Comparison of ENCODE assay signal across 18 mouse cellular contexts in genomic region chr7:110100854-110101253, GRCm38 (mm10). TPM values are rescaled to one million over a fixed set of nuclear protein-coding genes. Genes with fewer than 3 reads are reported as not detected.
A peak's percentile ranks its signal among the peaks of the same experiment; 100 is the strongest.
DNase-seq lines count a peak whose midpoint lies in the region; ATAC-seq and TF ChIP-seq lines count a peak whose summit lies in the region.
"Had no signal": no experiment of that assay in that cellular context is flagged by ENCODE, and none has a peak within 500 bp of the region (broad histone marks: within the 10 kb centered on the region; RNA-seq: fewer than 3 reads in every experiment).

No protein-coding gene starts in this region.

- H3K4me1 ChIP-seq in kidney, adult 2 months (ENCODE audit: control insufficient read depth, insufficient read depth, low read length): peaks cover 24% of the 10 kb centered on the region
- H3K4me1 ChIP-seq in lung, embryonic 16.5 days (replicated peaks; ENCODE audit: control insufficient read depth, insufficient read depth, low read length): no peaks in the 10 kb centered on the region; the same call in 1 of the 2 replicates
- no peaks in the 10 kb centered on the region for H3K4me1 ChIP-seq in embryonic facial prominence, embryonic 11.5 days (ENCODE audit: control insufficient read depth, insufficient read depth, low read length)
- no peaks in the 10 kb centered on the region for H3K4me1 ChIP-seq in forebrain, embryonic 11.5 days (replicated peaks; ENCODE audit: control insufficient read depth, insufficient read depth, low read length)
- H3K4me1 ChIP-seq: hindbrain, embryonic 13.5 days had no signal

- 0 out of 2 replicates have a peak overlapping the region, but pooled peaks have one; percentile 2 for H3K4me2 ChIP-seq in lung, embryonic 16.5 days (ENCODE audit: low read depth, low read length)
- H3K4me2 ChIP-seq in embryonic facial prominence, embryonic 11.5 days (ENCODE audit: low read depth, low read length): no peak overlapping the region
- no peak overlapping the region for H3K4me2 ChIP-seq in forebrain, embryonic 11.5 days (ENCODE audit: low read depth, low read length, severe bottlenecking)
- H3K4me2 ChIP-seq: hindbrain, embryonic 13.5 days; liver, embryonic 15.5 days had no signal

- no peak overlapping the region for H3K4me3 ChIP-seq in kidney, adult 2 months (ENCODE audit: insufficient read depth, low read depth, low read length)
- no peak overlapping the region for H3K4me3 ChIP-seq in lung, embryonic 16.5 days (ENCODE audit: low read length)
- H3K4me3 ChIP-seq in embryonic facial prominence, embryonic 11.5 days (ENCODE audit: low read depth, low read length): no peak overlapping the region
- no peak overlapping the region for H3K4me3 ChIP-seq in forebrain, embryonic 11.5 days (ENCODE audit: low read depth, low read length)
- H3K4me3 ChIP-seq: heart, embryonic 10.5 days; hindbrain, embryonic 13.5 days; liver, embryonic 15.5 days had no signal

- 0 out of 2 replicates have a peak, but pooled peaks have one; percentile 34 for ATAC-seq in lung, embryonic 16.5 days (ENCODE audit: low read depth)
- no peak for ATAC-seq in embryonic facial prominence, embryonic 11.5 days (replicated peaks; ENCODE audit: insufficient number of reproducible peaks, low FRiP score, low TSS enrichment, low read depth)
- ATAC-seq in forebrain, embryonic 11.5 days (replicated peaks; ENCODE audit: low FRiP score): no peak
- ATAC-seq in megakaryocyte, adult 5-6 weeks (ENCODE audit: poor library complexity, severe bottlenecking): no peak
- ATAC-seq: activated CD4-positive, CD25-positive, alpha-beta regulatory T cell, adult 4 months; forebrain, embryonic 14.5 days; intestine, embryonic 16.5 days had no signal

- TF ChIP-seq POLR2A in kidney, adult 2 months (IDR thresholded peaks at IDR 0.05; ENCODE audit: low read depth, low read length): no peak

- TF ChIP-seq CTCF in kidney, adult 2 months (conservative IDR thresholded peaks at IDR 0.05; ENCODE audit: insufficient read depth, insufficient read length, low read depth, low read length): no peak

- H3K36me3 ChIP-seq in kidney, adult 2 months (ENCODE audit: control insufficient read depth, insufficient read depth, low read length): peaks cover 1% of the 10 kb centered on the region; the same call in 1 of the 2 replicates
- H3K36me3 ChIP-seq in lung, embryonic 16.5 days (ENCODE audit: control insufficient read depth, insufficient read depth, low read length): no peaks in the 10 kb centered on the region
- peaks cover 2% of the 10 kb centered on the region for H3K36me3 ChIP-seq in embryonic facial prominence, embryonic 11.5 days (replicated peaks; ENCODE audit: control insufficient read depth, insufficient read depth, low read depth, low read length)
- no peaks in the 10 kb centered on the region; the same call in 1 of the 2 replicates for H3K36me3 ChIP-seq in forebrain, embryonic 11.5 days (ENCODE audit: control insufficient read depth, insufficient read depth, low read length)

- H3K27me3 ChIP-seq in kidney, adult 2 months (replicated peaks; ENCODE audit: control insufficient read depth, insufficient read depth, low read length): no peaks in the 10 kb centered on the region
- H3K27me3 ChIP-seq in lung, embryonic 16.5 days (ENCODE audit: control insufficient read depth, insufficient read depth, low read depth, low read length): no peaks in the 10 kb centered on the region
- H3K27me3 ChIP-seq in embryonic facial prominence, embryonic 11.5 days (ENCODE audit: control insufficient read depth, insufficient read depth, low read length): no peaks in the 10 kb centered on the region
- no peaks in the 10 kb centered on the region for H3K27me3 ChIP-seq in forebrain, embryonic 11.5 days (ENCODE audit: control insufficient read depth, insufficient read depth, low read length)
- H3K27me3 ChIP-seq: CH12.LX; hindbrain, embryonic 13.5 days; liver, embryonic 15.5 days had no signal

- peak overlapping the region; percentile 59; the same call in 1 of the 2 replicates for H3K27ac ChIP-seq in kidney, adult 2 months (ENCODE audit: insufficient read depth, low read depth, low read length)
- peak overlapping the region; percentile 87 for H3K27ac ChIP-seq in lung, embryonic 16.5 days (ENCODE audit: low read length)
- no peak overlapping the region for H3K27ac ChIP-seq in embryonic facial prominence, embryonic 11.5 days (replicated peaks; ENCODE audit: low read depth, low read length)
- H3K27ac ChIP-seq in forebrain, embryonic 11.5 days (ENCODE audit: low read depth, low read length): no peak overlapping the region
- H3K27ac ChIP-seq: heart, embryonic 10.5 days; hindbrain, embryonic 13.5 days; liver, embryonic 15.5 days had no signal

- peak; percentile 41 for DNase-seq in kidney, adult 2 months
- no peak for DNase-seq in kidney, postnatal 25 days
- no peak for DNase-seq in lung, postnatal 4 days
- peak; percentile 47 for DNase-seq in embryonic facial prominence, embryonic 11.5 days (ENCODE audit: low spot score)
- peak; percentile 52 for DNase-seq in lung, postnatal 36 days
- no peak for DNase-seq in forebrain, embryonic 11.5 days (ENCODE audit: low spot score)
- DNase-seq: adrenal gland, postnatal 14 days; cerebellum, adult 8-10 months; heart, postnatal 10 days had no signal

- no peaks in the 10 kb centered on the region for H3K9me3 ChIP-seq in lung, embryonic 16.5 days (ENCODE audit: control insufficient read depth, low read length)
- no peaks in the 10 kb centered on the region for H3K9me3 ChIP-seq in embryonic facial prominence, embryonic 11.5 days (replicated peaks; ENCODE audit: control insufficient read depth, low read length)
- no peaks in the 10 kb centered on the region for H3K9me3 ChIP-seq in forebrain, embryonic 11.5 days (ENCODE audit: control insufficient read depth, low read length)
- H3K9me3 ChIP-seq: heart, embryonic 10.5 days; hindbrain, embryonic 13.5 days; liver, embryonic 15.5 days had no signal

- H3K9ac ChIP-seq in lung, embryonic 16.5 days (ENCODE audit: low read length): no peak overlapping the region
- no peak overlapping the region for H3K9ac ChIP-seq in embryonic facial prominence, embryonic 11.5 days (replicated peaks; ENCODE audit: low read length)
- H3K9ac ChIP-seq in forebrain, embryonic 11.5 days (ENCODE audit: low read length): no peak overlapping the region; the same call in 1 of the 2 replicates
- H3K9ac ChIP-seq: hindbrain, embryonic 13.5 days; liver, embryonic 15.5 days had no signal

- 47% methylated on average over 6 of the region's 6 CpGs for WGBS in kidney, adult 2 months
- WGBS in lung, embryonic 16.5 days: 33% methylated on average over 6 of the region's 6 CpGs
- WGBS in embryonic facial prominence, embryonic 11.5 days: 27% methylated on average over 6 of the region's 6 CpGs
- 51% methylated on average over 6 of the region's 6 CpGs for WGBS in forebrain, embryonic 11.5 days

RNA-seq across cellular contexts. Expression of gene Wee1, which starts 21.0 kb away (rescaled TPM):
- 4.0 and 4.4 TPM in 2 replicates for polyA plus RNA-seq in kidney, adult 2 months (2012; rRNA removed)
- 23.4 and 24.3 TPM in 2 replicates for polyA plus RNA-seq in lung, embryonic 16.5 days (2015; fragmentation: Nextera tagmentation; extraction: Ambion mirVana)
- 37.7 and 42.7 TPM in 2 replicates for polyA plus RNA-seq in embryonic facial prominence, embryonic 11.5 days (2014; fragmentation: Nextera tagmentation; extraction: Ambion mirVana)
- polyA plus RNA-seq in forebrain, embryonic 11.5 days (2014; fragmentation: Nextera tagmentation; extraction: Ambion mirVana): 42.3 and 45.6 TPM in 2 replicates
- total RNA-seq in megakaryocyte, adult 5-6 weeks (2015): 34.9 and 35.7 TPM in 2 replicates
- total RNA-seq in megakaryocyte, adult 5-6 weeks (2017): 17.7 and 21.5 TPM in 2 replicates

RNA-seq across cellular contexts. Expression of gene Zfp143, which starts 39.8 kb away (rescaled TPM):
- polyA plus RNA-seq in kidney, adult 2 months (2012; rRNA removed): 7.5 and 9.4 TPM in 2 replicates
- polyA plus RNA-seq in lung, embryonic 16.5 days (2015; fragmentation: Nextera tagmentation; extraction: Ambion mirVana): 19.1 and 19.7 TPM in 2 replicates
- 27.5 and 28.3 TPM in 2 replicates for polyA plus RNA-seq in embryonic facial prominence, embryonic 11.5 days (2014; fragmentation: Nextera tagmentation; extraction: Ambion mirVana)
- polyA plus RNA-seq in forebrain, embryonic 11.5 days (2014; fragmentation: Nextera tagmentation; extraction: Ambion mirVana): 29.7 and 33.9 TPM in 2 replicates
- 29.3 and 30.8 TPM in 2 replicates for total RNA-seq in megakaryocyte, adult 5-6 weeks (2015)
- total RNA-seq in megakaryocyte, adult 5-6 weeks (2017): 39.9 and 44.9 TPM in 2 replicates

Comparison
In these comparisons a context has a peak if more than half of its experiments do, and no peak if none do; other contexts are left out.
1. DNase-seq: peak in kidney, adult 2 months (single experiment), embryonic facial prominence, embryonic 11.5 days (single experiment) and lung, postnatal 36 days (single experiment); none in kidney, postnatal 25 days (0 of 2), lung, postnatal 4 days (0 of 2) and forebrain, embryonic 11.5 days (single experiment).
2. H3K27ac ChIP-seq: peak in kidney, adult 2 months (single experiment) and lung, embryonic 16.5 days (single experiment); none in embryonic facial prominence, embryonic 11.5 days (single experiment) and forebrain, embryonic 11.5 days (single experiment).